Mouse (Mus musculus): ENCODE data around the gene Znhit1. TPM values are rescaled to one million over a fixed set of nuclear protein-coding genes. Genes with fewer than 3 reads are reported as not detected.

The Znhit1 gene
- polyA plus RNA-seq, 1 experiment from 2014 or later = 83.5 TPM

- WGBS = 2% methylated on average over 8 of the region's 8 CpGs
- H3K4me1 ChIP-seq (ENCODE audit: control insufficient read depth in 2 of 2, insufficient read depth in 2 of 2, low read length in 2 of 2) = peaks cover 18 to 25% of the 10 kb centered on the region in 2 experiments
- H3K27me3 ChIP-seq (ENCODE audit: control insufficient read depth, insufficient read depth, low read length) = peaks cover 80% of the 10 kb centered on the region
- no peak overlapping the region for H3K9ac ChIP-seq (ENCODE audit: low read length)
- H3K4me3 ChIP-seq (ENCODE audit: control insufficient read depth in 1 of 2, insufficient read depth in 1 of 2, low read depth in 1 of 2, low read length in 2 of 2) = peak overlapping the region in 1 of 2 experiments; percentile 34; a peak in 1 of 4 replicates
- H3K36me3 ChIP-seq (ENCODE audit: control insufficient read depth, insufficient read depth, low read length) = no peaks in the 10 kb centered on the region
- H3K9me3 ChIP-seq (ENCODE audit: control insufficient read depth, low read length) = no peaks in the 10 kb centered on the region
- H3K27ac ChIP-seq (replicated peaks in 1 of 2; ENCODE audit: control insufficient read depth in 1 of 2, insufficient read depth in 1 of 2, low read depth in 2 of 2, low read length in 2 of 2) = no peak overlapping the region
- H3K4me2 ChIP-seq (ENCODE audit: low read length) = peak overlapping the region; percentile 66
- no peak for ATAC-seq (ENCODE audit: insufficient number of reproducible peaks, insufficient read depth, low FRiP score, low read depth)
These were observed 41.4 kb upstream of the Znhit1 start for GRCm38 (mm10) chr5:137029273-137029585.

GRCm38 (mm10) chr5:137028561-137029272, 40.9 kb upstream of the Znhit1 start:
- peaks cover 85% of the 10 kb centered on the region for H3K27me3 ChIP-seq (ENCODE audit: control insufficient read depth, insufficient read depth, low read length)
- H3K4me1 ChIP-seq (ENCODE audit: control insufficient read depth in 2 of 2, insufficient read depth in 2 of 2, low read length in 2 of 2) = peaks cover 18 to 25% of the 10 kb centered on the region in 2 experiments
- no peak for ATAC-seq (ENCODE audit: insufficient number of reproducible peaks, insufficient read depth, low FRiP score, low read depth)
- H3K9me3 ChIP-seq (ENCODE audit: control insufficient read depth, low read length) = no peaks in the 10 kb centered on the region
- 7% methylated on average over 29 of the region's 29 CpGs for WGBS
- no peak overlapping the region for H3K9ac ChIP-seq (ENCODE audit: low read length)
- H3K4me2 ChIP-seq (ENCODE audit: low read length) = no peak overlapping the region
- H3K27ac ChIP-seq (replicated peaks in 1 of 2; ENCODE audit: control insufficient read depth in 1 of 2, insufficient read depth in 1 of 2, low read depth in 2 of 2, low read length in 2 of 2) = no peak overlapping the region
- no peaks in the 10 kb centered on the region for H3K36me3 ChIP-seq (ENCODE audit: control insufficient read depth, insufficient read depth, low read length)
- no peak overlapping the region for H3K4me3 ChIP-seq (ENCODE audit: control insufficient read depth in 1 of 2, insufficient read depth in 1 of 2, low read depth in 1 of 2, low read length in 2 of 2)

- H3K4me1 ChIP-seq (ENCODE audit: control insufficient read depth in 2 of 2, insufficient read depth in 2 of 2, low read length in 2 of 2) = peaks cover 5 to 10% of the 10 kb centered on the region in 2 experiments
- no peaks in the 10 kb centered on the region for H3K9me3 ChIP-seq (ENCODE audit: control insufficient read depth, low read length)
- 7% methylated on average over 4 of the region's 4 CpGs for WGBS
- no peak within 1 kb of the TSS for H3K9ac ChIP-seq (ENCODE audit: low read length)
- H3K4me3 ChIP-seq (ENCODE audit: control insufficient read depth in 1 of 2, insufficient read depth in 1 of 2, low read depth in 1 of 2, low read length in 2 of 2) = no peak within 1 kb of the TSS
- H3K27me3 ChIP-seq (ENCODE audit: control insufficient read depth, insufficient read depth, low read length) = peaks cover 73% of the 10 kb centered on the region
- no peaks in the 10 kb centered on the region for H3K36me3 ChIP-seq (ENCODE audit: control insufficient read depth, insufficient read depth, low read length)
- no peak within 1 kb of the TSS for H3K27ac ChIP-seq (replicated peaks in 1 of 2; ENCODE audit: control insufficient read depth in 1 of 2, insufficient read depth in 1 of 2, low read depth in 2 of 2, low read length in 2 of 2)
- no peak for ATAC-seq (ENCODE audit: insufficient number of reproducible peaks, insufficient read depth, low FRiP score, low read depth)
- no peak within 1 kb of the TSS for H3K4me2 ChIP-seq (ENCODE audit: low read length)
These were observed 38.3 kb upstream of the Znhit1 start, which contains the start of gene Vgf for GRCm38 (mm10) chr5:137026092-137026491. TSS of gene Vgf (plus strand) at chr5:137026392.

- Histone ChIP-seq H3K9me3 (ENCODE audit: control insufficient read depth, low read length) (no peaks in the 10 kb centered on the region), H3K4me3 (ENCODE audit: control insufficient read depth in 1 of 2, insufficient read depth in 1 of 2, low read depth in 1 of 2, low read length in 2 of 2) (no peak overlapping the region), H3K9ac (ENCODE audit: low read length) (no peak overlapping the region), H3K4me1 (ENCODE audit: control insufficient read depth in 2 of 2, insufficient read depth in 2 of 2, low read length in 2 of 2) (peaks cover 3 to 6% of the 10 kb centered on the region in 2 experiments; a peak in 2 of 4 replicates), H3K36me3 (ENCODE audit: control insufficient read depth, insufficient read depth, low read length) (no peaks in the 10 kb centered on the region), H3K27me3 (ENCODE audit: control insufficient read depth, insufficient read depth, low read length) (peaks cover 64% of the 10 kb centered on the region), H3K27ac (replicated peaks in 1 of 2; ENCODE audit: control insufficient read depth in 1 of 2, insufficient read depth in 1 of 2, low read depth in 2 of 2, low read length in 2 of 2) (no peak overlapping the region), H3K4me2 (ENCODE audit: low read length) (no peak overlapping the region)
- WGBS = under 1% methylated on average over 23 of the region's 23 CpGs
- ATAC-seq (ENCODE audit: insufficient number of reproducible peaks, insufficient read depth, low FRiP score, low read depth) = no peak
These were observed 37.3 kb upstream of the Znhit1 start for GRCm38 (mm10) chr5:137025132-137025531.

GRCm38 (mm10) chr5:137024318-137024717, 36.5 kb upstream of the Znhit1 start:
- Histone ChIP-seq H3K36me3 (ENCODE audit: control insufficient read depth, insufficient read depth, low read length) (no peaks in the 10 kb centered on the region), H3K27ac (replicated peaks in 1 of 2; ENCODE audit: control insufficient read depth in 1 of 2, insufficient read depth in 1 of 2, low read depth in 2 of 2, low read length in 2 of 2) (no peak overlapping the region), H3K27me3 (ENCODE audit: control insufficient read depth, insufficient read depth, low read length) (peaks cover 57% of the 10 kb centered on the region), H3K9ac (ENCODE audit: low read length) (no peak overlapping the region), H3K4me1 (ENCODE audit: control insufficient read depth in 2 of 2, insufficient read depth in 2 of 2, low read length in 2 of 2) (no peaks in the 10 kb centered on the region; a peak in 2 of 4 replicates), H3K4me2 (ENCODE audit: low read length) (no peak overlapping the region), H3K9me3 (ENCODE audit: control insufficient read depth, low read length) (no peaks in the 10 kb centered on the region), H3K4me3 (ENCODE audit: control insufficient read depth in 1 of 2, insufficient read depth in 1 of 2, low read depth in 1 of 2, low read length in 2 of 2) (no peak overlapping the region)
- ATAC-seq (ENCODE audit: insufficient number of reproducible peaks, insufficient read depth, low FRiP score, low read depth) = no peak
- WGBS = 42% methylated on average over 3 of the region's 3 CpGs

GRCm38 (mm10) chr5:137015913-137016312, 28.1 kb upstream of the Znhit1 start:
- Histone ChIP-seq H3K36me3 (ENCODE audit: control insufficient read depth, insufficient read depth, low read length) (no peaks in the 10 kb centered on the region), H3K9me3 (ENCODE audit: control insufficient read depth, low read length) (0 out of 2 replicates have a peak, but pooled peaks cover 4% of the 10 kb centered on the region), H3K4me3 (ENCODE audit: control insufficient read depth in 1 of 2, insufficient read depth in 1 of 2, low read depth in 1 of 2, low read length in 2 of 2) (no peak overlapping the region), H3K27me3 (ENCODE audit: control insufficient read depth, insufficient read depth, low read length) (no peaks in the 10 kb centered on the region), H3K9ac (ENCODE audit: low read length) (no peak overlapping the region), H3K4me2 (ENCODE audit: low read length) (no peak overlapping the region), H3K27ac (replicated peaks in 1 of 2; ENCODE audit: control insufficient read depth in 1 of 2, insufficient read depth in 1 of 2, low read depth in 2 of 2, low read length in 2 of 2) (no peak overlapping the region), H3K4me1 (ENCODE audit: control insufficient read depth in 2 of 2, insufficient read depth in 2 of 2, low read length in 2 of 2) (no peaks in the 10 kb centered on the region)
- no peak for ATAC-seq (ENCODE audit: insufficient number of reproducible peaks, insufficient read depth, low FRiP score, low read depth)
- 79% methylated on average over 3 of the region's 3 CpGs for WGBS

- Histone ChIP-seq H3K9ac (ENCODE audit: low read length) (no peak overlapping the region), H3K4me1 (ENCODE audit: control insufficient read depth in 2 of 2, insufficient read depth in 2 of 2, low read length in 2 of 2) (no peaks in the 10 kb centered on the region), H3K4me2 (ENCODE audit: low read length) (no peak overlapping the region), H3K4me3 (ENCODE audit: control insufficient read depth in 1 of 2, insufficient read depth in 1 of 2, low read depth in 1 of 2, low read length in 2 of 2) (no peak overlapping the region), H3K27me3 (ENCODE audit: control insufficient read depth, insufficient read depth, low read length) (no peaks in the 10 kb centered on the region), H3K36me3 (ENCODE audit: control insufficient read depth, insufficient read depth, low read length) (no peaks in the 10 kb centered on the region), H3K9me3 (ENCODE audit: control insufficient read depth, low read length) (0 out of 2 replicates have a peak, but pooled peaks cover 4% of the 10 kb centered on the region), H3K27ac (replicated peaks in 1 of 2; ENCODE audit: control insufficient read depth in 1 of 2, insufficient read depth in 1 of 2, low read depth in 2 of 2, low read length in 2 of 2) (no peak overlapping the region)
- WGBS = 71% methylated on average over 15 of the region's 15 CpGs
- ATAC-seq (ENCODE audit: insufficient number of reproducible peaks, insufficient read depth, low FRiP score, low read depth) = no peak
These were observed 24.7 kb upstream of the Znhit1 start for GRCm38 (mm10) chr5:137012401-137012950.
